Mouse (Mus musculus) heart, embryonic 14.5 days (tissue): ENCODE measurements around the gene Ccdc191. TPM values are rescaled to one million over a fixed set of nuclear protein-coding genes. Genes with fewer than 3 reads are reported as not detected.

Experiments used
- ATAC-seq: fragments of 200-750 bp; cut with Nextera tagmentation; 2 replicates; pipeline ENCODE4 v1.8.0; 2017; ENCODE audit warnings: low read depth, moderate TSS enrichment; ENCODE audit not compliant: insufficient number of reproducible peaks, insufficient read depth, low FRiP score
- H3K27ac ChIP-seq, 2 experiments: fragments of 200-500 bp in 1 of 2; fragments of 300-500 bp in 1 of 2; sonication (generic) in 1 of 2; replicated peaks in 1 of 2; 2 replicates each; pipeline ENCODE4 v1.5.1; 2012 to 2014; ENCODE audit warnings: low read depth in 2 of 2, low read length in 2 of 2, control low read depth in 1 of 2, mild to moderate bottlenecking in 1 of 2, mixed read lengths in 1 of 2; ENCODE audit not compliant: control insufficient read depth in 1 of 2, insufficient read depth in 1 of 2
- H3K27me3 ChIP-seq: fragments of 300-500 bp; sonication (generic); 2 replicates; pipeline ENCODE4 v1.6.1; 2014; ENCODE audit warnings: mild to moderate bottlenecking, low read length, control low read depth; ENCODE audit not compliant: control insufficient read depth, insufficient read depth
- H3K36me3 ChIP-seq: fragments of 300-500 bp; sonication (generic); 2 replicates; pipeline ENCODE4 v1.6.1; 2014; ENCODE audit warnings: mild to moderate bottlenecking, control low read depth, low read length, mixed read lengths; ENCODE audit not compliant: control insufficient read depth, insufficient read depth
- H3K4me1 ChIP-seq, 2 experiments: fragments of 200-500 bp in 1 of 2; fragments of 300-500 bp in 1 of 2; sonication (generic) in 1 of 2; 2 replicates each; pipeline ENCODE4 v1.6.1; 2012 to 2014; ENCODE audit warnings: low read length in 2 of 2, control low read depth in 1 of 2, mixed read lengths in 1 of 2; ENCODE audit not compliant: control insufficient read depth in 2 of 2, insufficient read depth in 2 of 2
- H3K4me2 ChIP-seq: fragments of 300-500 bp; sonication (generic); 2 replicates; pipeline ENCODE4 v1.6.1; 2014; ENCODE audit warnings: mild to moderate bottlenecking, low read length
- H3K4me3 ChIP-seq, 2 experiments: fragments of 200-500 bp in 1 of 2; fragments of 300-500 bp in 1 of 2; sonication (generic) in 1 of 2; 2 replicates each; pipeline ENCODE4 v1.5.1; 2012 to 2014; ENCODE audit warnings: low read length in 2 of 2, mild to moderate bottlenecking in 2 of 2, control low read depth in 1 of 2, low read depth in 1 of 2, moderate library complexity in 1 of 2; ENCODE audit not compliant: control insufficient read depth in 1 of 2, insufficient read depth in 1 of 2
- H3K9ac ChIP-seq: fragments of 300-500 bp; sonication (generic); 2 replicates; pipeline ENCODE4 v1.6.1; 2014; ENCODE audit warnings: mild to moderate bottlenecking, low read length
- H3K9me3 ChIP-seq: fragments of 300-500 bp; sonication (generic); 2 replicates; pipeline ENCODE4 v1.6.1; 2016; ENCODE audit warnings: low read length, control low read depth; ENCODE audit not compliant: control insufficient read depth
- WGBS: fragments of 180-500 bp; shearing (Covaris S2); extraction: QIAGEN DNeasy Blood & Tissue Kit; methylation state at CpG from one replicate; pipeline ENCODE4 v1.1.7; 2014; 5-methylcytosine and 5-hydroxymethylcytosine counted together
- polyA plus RNA-seq: library from polyadenylated mRNA; unstranded; fragments of >200 nt; fragmentation: Nextera tagmentation; extraction: Ambion mirVana; gene quantifications from 2 replicates; pipeline ENCODE4 v1.2.1, GENCODE M21; 2014

Gene Ccdc191
- polyA plus RNA-seq, 1 experiment from 2014 or later = 6.9 TPM

GRCm38 (mm10) chr16:43945869-43946268 is 56.3 kb downstream of the Ccdc191 start:
- H3K9ac ChIP-seq = no peak overlapping the region
- H3K27me3 ChIP-seq = no peaks in the 10 kb centered on the region
- H3K27ac ChIP-seq = no peak overlapping the region
- H3K4me1 ChIP-seq = no peaks in the 10 kb centered on the region
- no peaks in the 10 kb centered on the region for H3K36me3 ChIP-seq
- H3K4me2 ChIP-seq = no peak overlapping the region
- ATAC-seq = no peak
- no peak overlapping the region for H3K4me3 ChIP-seq
- 64% methylated on average over 3 of the region's 3 CpGs for WGBS
- no peaks in the 10 kb centered on the region for H3K9me3 ChIP-seq

GRCm38 (mm10) chr16:43951591-43951990 is 62.0 kb downstream of the Ccdc191 start:
- Histone ChIP-seq H3K27me3 (no peaks in the 10 kb centered on the region), H3K9ac (no peak overlapping the region), H3K27ac (no peak overlapping the region), H3K4me3 (no peak overlapping the region), H3K9me3 (no peaks in the 10 kb centered on the region), H3K36me3 (no peaks in the 10 kb centered on the region), H3K4me2 (no peak overlapping the region), H3K4me1 (no peaks in the 10 kb centered on the region)
- WGBS = 60% methylated on average over 4 of the region's 4 CpGs
- ATAC-seq = no peak

GRCm38 (mm10) chr16:43954913-43955312 is 65.3 kb downstream of the Ccdc191 start:
- no peak overlapping the region for H3K4me3 ChIP-seq
- H3K36me3 ChIP-seq = peaks cover 12% of the 10 kb centered on the region; the same call in 1 of the 2 replicates
- no peaks in the 10 kb centered on the region for H3K9me3 ChIP-seq
- no peaks in the 10 kb centered on the region for H3K4me1 ChIP-seq
- no peak overlapping the region for H3K9ac ChIP-seq
- H3K27me3 ChIP-seq = no peaks in the 10 kb centered on the region
- H3K27ac ChIP-seq = no peak overlapping the region
- no peak for ATAC-seq
- 64% methylated on average over 6 of the region's 6 CpGs for WGBS
- H3K4me2 ChIP-seq = no peak overlapping the region

- WGBS = 87% methylated on average over 4 of the region's 4 CpGs
- no peak overlapping the region for H3K27ac ChIP-seq
- H3K27me3 ChIP-seq = no peaks in the 10 kb centered on the region
- no peak overlapping the region for H3K4me3 ChIP-seq
- H3K4me1 ChIP-seq = no peaks in the 10 kb centered on the region
- no peaks in the 10 kb centered on the region for H3K9me3 ChIP-seq
- no peak overlapping the region for H3K4me2 ChIP-seq
- peaks cover 13% of the 10 kb centered on the region; the same call in 1 of the 2 replicates for H3K36me3 ChIP-seq
- no peak for ATAC-seq
- no peak overlapping the region for H3K9ac ChIP-seq
Observed at GRCm38 (mm10) chr16:43958038-43958437, 68.4 kb downstream of the Ccdc191 start.

GRCm38 (mm10) chr16:43963291-43963690 is 73.7 kb downstream of the Ccdc191 start:
- Histone ChIP-seq H3K27ac (no peak overlapping the region), H3K36me3 (peaks cover 6% of the 10 kb centered on the region; the same call in 1 of the 2 replicates), H3K9ac (no peak overlapping the region), H3K4me1 (no peaks in the 10 kb centered on the region), H3K4me3 (no peak overlapping the region), H3K27me3 (no peaks in the 10 kb centered on the region), H3K9me3 (no peaks in the 10 kb centered on the region), H3K4me2 (no peak overlapping the region)
- 87% methylated on average over 9 of the region's 9 CpGs for WGBS
- ATAC-seq = no peak

- Histone ChIP-seq H3K4me1 (no peaks in the 10 kb centered on the region), H3K4me3 (no peak overlapping the region), H3K27me3 (no peaks in the 10 kb centered on the region), H3K27ac (no peak overlapping the region), H3K9ac (no peak overlapping the region), H3K9me3 (no peaks in the 10 kb centered on the region), H3K36me3 (peaks cover 11% of the 10 kb centered on the region; the same call in 1 of the 2 replicates), H3K4me2 (no peak overlapping the region)
- WGBS = 80% methylated on average over 3 of the region's 3 CpGs
- no peak for ATAC-seq
Observed at GRCm38 (mm10) chr16:43963780-43964179, 74.2 kb downstream of the Ccdc191 start.

- H3K4me2 ChIP-seq = no peak overlapping the region
- H3K9ac ChIP-seq = no peak overlapping the region
- no peak overlapping the region for H3K4me3 ChIP-seq
- H3K27ac ChIP-seq = no peak overlapping the region
- no peaks in the 10 kb centered on the region for H3K9me3 ChIP-seq
- 85% methylated on average over 13 of the region's 13 CpGs for WGBS
- no peaks in the 10 kb centered on the region for H3K27me3 ChIP-seq
- peaks cover 7% of the 10 kb centered on the region; the same call in 1 of the 2 replicates for H3K36me3 ChIP-seq
- H3K4me1 ChIP-seq = no peaks in the 10 kb centered on the region
- no peak for ATAC-seq
Observed at GRCm38 (mm10) chr16:43965781-43966389, 76.3 kb downstream of the Ccdc191 start.

- Histone ChIP-seq H3K4me1 (no peaks in the 10 kb centered on the region), H3K4me2 (no peak overlapping the region), H3K9ac (no peak overlapping the region), H3K36me3 (peaks cover 5% of the 10 kb centered on the region; the same call in 1 of the 2 replicates), H3K27ac (no peak overlapping the region), H3K4me3 (no peak overlapping the region), H3K27me3 (no peaks in the 10 kb centered on the region), H3K9me3 (no peaks in the 10 kb centered on the region)
- WGBS = 75% methylated on average over 3 of the region's 3 CpGs
- no peak for ATAC-seq
Observed at GRCm38 (mm10) chr16:43970426-43970825, 80.8 kb downstream of the Ccdc191 start.
